Mouse (Mus musculus) layer of hippocampus, postnatal 14 days (tissue): Measurements from ENCODE around the gene Dusp22. TPM values are rescaled to one million over a fixed set of nuclear protein-coding genes. Genes with fewer than 3 reads are reported as not detected.

Experiments
- DNase-seq, 2 experiments: peaks; one replicate each; pipeline ENCODE4 v3.0.0; 2021 to 2022; ENCODE audit warnings: low spot score in 2 of 2, mixed read lengths in 1 of 2
- total RNA-seq, 2 experiments: library from RNA; stranded (reverse); gene quantifications; 2 replicates each; pipeline ENCODE4 v1.2.3; 2021

The Dusp22 gene
- total RNA-seq, 2 experiments from 2014 or later: 26.9 to 28.2 TPM

GRCm38 (mm10) chr13:30714552-30714951 is 54.8 kb downstream of the Dusp22 start:
- no peak for DNase-seq

DNA sequence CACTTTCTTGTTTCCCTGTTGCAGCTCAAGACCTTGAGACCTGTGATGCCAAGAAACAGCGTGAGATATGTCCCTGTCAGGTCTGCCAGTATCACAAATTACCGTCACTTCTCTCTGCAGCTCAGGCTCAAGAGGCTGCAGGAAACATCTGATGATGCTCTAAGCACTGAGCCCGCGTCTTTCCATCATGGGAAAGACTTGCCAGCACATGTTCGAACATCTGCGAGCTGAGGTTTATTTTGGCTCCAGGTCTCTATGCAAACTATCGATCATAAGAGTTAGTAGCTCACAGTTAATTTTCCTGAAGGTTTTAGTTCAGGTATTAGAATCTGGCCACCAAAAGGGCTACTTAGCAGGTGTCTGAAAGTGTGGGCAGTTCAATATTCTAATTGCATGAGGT is 55.3 kb downstream of the Dusp22 start:
- no peak for DNase-seq

GRCm38 (mm10) chr13:30715573-30715972 is 55.8 kb downstream of the Dusp22 start:
- no peak for DNase-seq

DNA sequence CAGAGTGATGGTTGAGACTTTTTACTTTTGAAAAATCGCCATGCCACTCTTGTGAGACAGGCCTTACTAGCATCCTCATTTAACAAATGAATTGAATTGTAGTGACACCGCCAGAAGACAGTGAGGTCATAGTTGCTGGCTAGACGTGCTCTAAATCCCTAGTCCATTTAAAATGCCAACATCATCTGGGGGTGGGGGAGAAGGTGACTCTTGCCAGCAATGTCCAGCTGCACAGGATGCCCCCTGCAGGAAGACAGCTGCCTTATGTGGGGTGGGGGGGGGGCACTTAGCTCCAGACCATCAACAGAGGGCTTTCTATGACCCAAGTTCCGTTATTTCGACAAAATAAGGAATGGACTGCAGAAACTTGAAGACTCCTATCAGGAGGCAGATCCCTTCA is 56.8 kb downstream of the Dusp22 start:
- DNase-seq: no peak

- no peak for DNase-seq
Measured at GRCm38 (mm10) chr13:30722601-30723000, 62.8 kb downstream of the Dusp22 start.

GRCm38 (mm10) chr13:30723258-30723657 is 63.5 kb downstream of the Dusp22 start:
- DNase-seq: no peak

DNA sequence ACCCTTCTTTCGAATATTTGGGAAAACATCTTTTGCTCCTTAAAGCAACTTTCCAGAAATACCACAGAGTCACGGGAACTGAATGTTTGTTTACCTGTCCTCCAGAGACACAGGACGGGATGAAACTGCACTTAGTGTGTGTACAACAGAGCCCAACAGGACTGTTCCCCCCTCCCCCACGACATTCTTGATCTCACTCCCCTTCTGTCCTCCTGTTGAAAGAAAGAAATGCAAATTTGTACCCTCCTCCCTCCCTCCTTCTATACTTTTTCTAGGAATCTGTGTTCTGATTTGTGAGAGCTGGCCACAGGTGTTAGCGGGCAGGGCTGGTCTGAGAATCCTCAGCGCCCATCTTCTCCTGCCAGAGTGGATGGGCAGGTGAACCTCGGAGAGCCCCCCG is 64.1 kb downstream of the Dusp22 start:
- DNase-seq: no peak

DNA sequence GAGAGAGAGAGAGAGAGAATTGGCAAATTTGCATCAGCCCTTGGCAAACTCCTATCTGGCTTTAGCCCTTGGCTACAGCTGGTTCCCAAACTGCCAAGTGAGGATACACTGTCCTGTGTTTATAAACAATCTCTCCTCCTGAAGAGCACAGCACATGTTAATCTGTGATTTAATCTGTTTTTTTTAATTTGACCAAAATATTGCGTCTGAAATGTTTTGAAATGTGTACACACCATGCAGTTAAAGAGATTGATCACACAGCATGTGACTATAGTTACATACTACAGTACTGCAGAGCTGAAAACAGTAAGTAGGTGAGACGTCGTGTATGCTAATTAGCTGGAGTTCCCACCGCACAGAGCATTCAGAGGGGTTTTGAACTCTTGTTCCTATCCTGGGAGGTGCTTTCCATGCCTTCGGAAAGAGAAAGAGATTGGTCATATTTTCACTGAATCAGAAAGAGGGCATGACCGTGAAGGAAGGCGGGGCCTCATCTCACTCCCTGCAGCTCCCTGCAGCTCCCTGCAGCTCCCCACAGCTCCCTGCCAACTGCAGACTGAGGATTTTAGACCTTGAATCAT is 65.0 kb downstream of the Dusp22 start:
- no peak for DNase-seq

DNA sequence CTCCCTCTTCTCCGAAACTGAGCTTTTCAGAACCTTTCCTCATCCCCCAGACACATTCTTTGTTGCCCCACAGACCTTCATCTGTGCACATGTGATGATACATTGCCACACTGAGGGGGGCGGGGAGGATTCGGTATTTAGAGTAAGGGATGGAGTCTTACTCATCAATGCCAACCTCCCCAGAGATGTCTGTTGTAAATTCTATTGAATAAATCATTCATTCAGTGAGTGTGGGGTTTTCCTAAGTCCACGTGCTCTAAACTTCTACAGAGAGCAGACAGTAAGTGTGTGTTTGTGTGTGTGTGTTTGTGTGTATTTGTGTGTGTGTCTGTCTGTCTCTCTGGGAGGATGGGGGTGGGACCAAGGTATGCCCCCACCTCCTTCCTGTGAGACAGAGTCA is 67.1 kb downstream of the Dusp22 start:
- DNase-seq: no peak

- DNase-seq: no peak
Measured at GRCm38 (mm10) chr13:30728155-30728554, 68.4 kb downstream of the Dusp22 start.

- no peak for DNase-seq
Measured at GRCm38 (mm10) chr13:30729245-30729644, 69.4 kb downstream of the Dusp22 start.

GRCm38 (mm10) chr13:30730104-30730793 is 70.5 kb downstream of the Dusp22 start:
- no peak for DNase-seq

DNA sequence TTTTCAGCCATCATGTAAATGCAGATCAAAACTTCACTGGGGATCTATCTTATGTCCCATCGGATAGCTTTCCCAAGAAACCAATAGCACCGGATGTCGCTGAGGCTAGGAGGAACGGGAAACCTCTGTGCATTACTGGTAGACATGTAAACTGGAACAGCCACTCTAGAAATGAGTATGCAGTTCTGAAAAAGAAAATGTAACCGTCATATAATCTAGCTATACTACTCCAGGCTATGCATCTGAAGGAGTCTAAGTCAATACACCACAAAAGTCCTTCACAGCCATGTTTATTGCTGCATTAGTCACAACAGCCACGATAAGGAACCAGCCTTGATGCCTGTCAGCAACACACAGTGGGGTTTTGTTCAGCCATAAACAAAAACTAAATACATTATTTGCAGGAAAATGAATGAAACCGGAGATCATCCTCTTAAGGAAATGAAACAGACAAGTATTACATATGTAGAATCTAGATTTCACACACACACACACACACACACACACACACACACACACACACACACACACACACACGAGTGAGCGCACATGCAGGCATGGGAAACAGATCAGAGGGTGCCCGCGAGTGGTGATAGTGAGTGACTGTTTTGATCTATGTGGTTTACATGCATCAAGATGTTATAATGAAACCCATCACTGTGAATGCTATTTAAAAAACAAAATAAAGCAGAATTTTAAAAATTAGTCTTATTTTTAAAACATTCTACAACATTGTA is 73.1 kb downstream of the Dusp22 start:
- DNase-seq: no peak

DNA sequence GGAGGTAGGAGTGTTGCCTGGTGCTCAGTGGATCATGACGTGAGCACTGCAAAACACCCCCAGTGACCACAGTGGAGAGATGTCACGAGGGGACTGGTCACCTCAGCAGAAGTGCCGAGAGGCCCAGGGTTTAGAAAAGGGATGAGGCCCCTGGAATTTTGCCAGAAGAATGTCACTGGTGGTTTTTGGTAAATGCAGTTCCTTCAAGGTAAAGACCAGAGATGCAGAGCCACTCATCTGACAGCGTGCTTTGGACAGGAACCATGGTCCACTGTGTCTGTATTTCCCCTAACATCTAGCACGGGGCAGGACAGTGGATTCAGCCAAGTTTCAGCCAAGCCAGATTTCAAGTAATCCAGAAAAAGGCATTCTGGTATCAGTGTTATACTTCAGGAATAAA is 76.9 kb downstream of the Dusp22 start:
- DNase-seq: no peak

DNA sequence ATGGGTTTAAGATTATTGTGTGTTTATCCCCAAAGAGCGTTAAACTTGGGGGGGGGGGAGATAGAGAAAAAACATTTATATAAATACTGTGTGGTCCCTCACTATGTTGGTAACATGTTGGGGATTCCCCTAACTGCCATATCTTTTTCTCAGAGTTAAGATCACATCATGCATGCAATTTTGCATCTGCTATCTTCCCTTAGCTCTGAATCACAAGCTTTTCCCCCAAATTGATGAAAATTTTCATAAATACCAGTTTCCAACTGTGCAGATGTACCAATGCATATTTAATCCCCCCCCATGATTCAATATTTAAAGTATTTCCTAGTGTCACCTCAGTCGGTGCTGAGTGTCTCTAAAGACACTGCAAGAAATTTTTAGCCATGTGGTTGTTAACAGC is 77.5 kb downstream of the Dusp22 start:
- DNase-seq: no peak

- no peak for DNase-seq
Measured at GRCm38 (mm10) chr13:30738310-30738840, 78.6 kb downstream of the Dusp22 start.

DNA sequence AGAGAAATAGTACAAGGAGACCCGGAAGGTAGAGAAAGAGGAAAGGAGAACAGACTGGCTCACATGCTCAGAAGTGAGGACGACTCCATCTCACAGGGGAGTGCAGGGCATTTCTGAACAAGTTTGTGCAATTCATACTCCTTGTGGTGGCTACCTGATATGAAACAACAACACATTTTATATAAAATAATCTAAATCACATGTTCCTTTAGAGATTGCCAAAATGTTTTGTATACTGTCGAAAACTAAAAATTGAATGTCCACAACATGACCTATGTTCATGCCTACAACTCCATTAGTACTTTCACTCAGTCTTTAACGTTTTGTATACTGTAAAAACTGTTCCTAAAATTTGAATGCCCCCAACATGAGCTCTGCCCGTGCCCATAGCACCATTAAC is 81.4 kb downstream of the Dusp22 start:
- no peak for DNase-seq

DNA sequence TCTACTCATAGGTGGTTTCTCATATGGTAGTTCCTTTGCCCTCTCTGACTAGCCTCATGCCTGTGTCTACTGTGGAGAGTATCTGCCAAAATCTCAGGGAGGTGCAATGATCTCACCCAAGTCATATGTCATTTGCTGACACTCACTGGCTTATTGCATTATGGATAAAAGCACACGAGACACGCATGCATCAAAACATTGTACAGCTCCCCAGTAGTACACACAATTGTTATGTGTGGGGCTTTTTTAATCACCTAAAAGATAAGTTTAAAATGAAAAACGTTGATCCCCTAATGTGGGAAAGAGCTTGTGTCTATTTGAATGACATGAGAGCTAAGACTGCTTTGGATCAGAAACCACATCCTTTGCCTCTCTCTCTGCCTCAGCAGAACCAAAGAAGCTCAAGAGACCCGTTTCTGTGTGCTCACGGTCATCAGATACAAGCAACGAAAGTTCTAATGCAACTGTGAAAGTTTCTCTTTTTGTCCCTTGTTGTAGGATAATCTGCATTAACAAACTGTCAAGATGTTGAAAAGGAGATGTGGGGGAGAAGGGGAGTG is 82.7 kb downstream of the Dusp22 start:
- no peak for DNase-seq

DNA sequence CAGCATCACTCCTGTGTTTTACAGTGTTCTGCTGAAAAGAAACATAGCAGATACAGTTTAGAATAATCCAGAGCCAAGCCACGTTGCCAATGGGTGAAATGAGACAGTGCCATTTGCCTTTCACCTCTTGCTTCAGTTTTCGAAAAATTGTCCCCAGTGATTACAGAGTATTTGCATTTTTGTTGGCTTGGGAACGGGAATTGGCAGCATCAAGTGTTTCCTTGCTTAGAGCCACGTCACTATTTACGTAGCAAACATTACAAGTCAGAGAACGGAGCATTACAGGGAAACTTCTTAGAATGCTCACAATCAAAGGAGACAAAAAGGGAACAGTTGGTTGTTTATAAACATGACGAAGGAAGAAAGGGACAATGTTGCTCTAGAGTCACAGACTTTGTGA is 85.3 kb downstream of the Dusp22 start:
- DNase-seq: no peak

GRCm38 (mm10) chr13:30747068-30747467 is 87.3 kb downstream of the Dusp22 start:
- DNase-seq: no peak

DNA sequence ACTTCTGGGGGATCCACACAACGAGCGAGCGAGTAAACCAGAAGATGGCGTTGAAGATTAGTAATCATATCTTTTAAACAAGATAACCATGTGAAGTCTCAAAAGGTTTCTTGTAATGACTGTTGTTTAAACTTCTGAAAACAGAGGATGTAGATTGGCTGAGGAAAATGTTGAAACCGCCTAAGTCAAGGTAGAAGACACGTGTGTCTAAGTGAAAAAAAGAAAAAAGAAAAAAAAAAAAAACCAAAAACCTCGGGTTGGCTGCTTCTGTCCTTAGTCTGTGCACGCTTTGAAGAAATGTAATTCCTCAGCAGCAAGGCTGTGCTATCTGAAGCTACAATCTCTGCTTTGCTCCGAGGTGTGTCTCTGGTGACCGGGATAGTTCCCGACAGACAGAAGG is 87.7 kb downstream of the Dusp22 start:
- no peak for DNase-seq

DNA sequence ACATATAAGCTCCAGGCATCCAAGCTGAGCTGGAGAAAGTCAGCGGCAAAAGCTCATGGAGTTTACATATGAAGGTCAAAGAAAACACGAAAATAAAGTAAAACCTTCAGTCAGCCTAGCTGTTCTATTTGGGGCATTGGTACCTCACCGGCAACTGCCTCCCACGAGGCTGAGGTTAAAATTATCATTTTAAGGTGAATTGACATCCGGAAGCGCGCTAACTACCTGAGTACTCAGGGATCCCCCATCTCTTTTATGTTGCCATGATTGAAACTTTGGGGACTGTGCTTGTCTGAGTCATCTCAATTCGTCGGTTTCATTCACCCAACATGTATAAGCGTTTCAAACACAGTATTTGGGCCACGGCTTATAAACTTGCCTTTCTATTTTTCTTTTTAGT is 88.5 kb downstream of the Dusp22 start:
- DNase-seq: no peak
